Mouse (Mus musculus) heart, embryonic 11.5 days (tissue): ENCODE data around the gene Fam168a. TPM values are rescaled to one million over a fixed set of nuclear protein-coding genes. Genes with fewer than 3 reads are reported as not detected.

Experiments
- ATAC-seq: fragments of 200-750 bp; cut with Nextera tagmentation; replicated peaks from 2 replicates; pipeline ENCODE4 v1.8.0; 2017; ENCODE audit warnings: moderate library complexity; ENCODE audit not compliant: insufficient number of reproducible peaks, low FRiP score, low TSS enrichment
- H3K27ac ChIP-seq: fragments of 300-500 bp; sonication (generic); 2 replicates; pipeline ENCODE4 v1.5.1; 2014; ENCODE audit warnings: mild to moderate bottlenecking, low read depth, low read length
- H3K27me3 ChIP-seq: fragments of 300-500 bp; sonication (generic); 2 replicates; pipeline ENCODE4 v1.6.1; 2014; ENCODE audit warnings: mild to moderate bottlenecking, low read length, mixed read lengths; ENCODE audit not compliant: control insufficient read depth, insufficient read depth
- H3K36me3 ChIP-seq: fragments of 300-500 bp; sonication (generic); 2 replicates; pipeline ENCODE4 v1.6.1; 2014; ENCODE audit warnings: mild to moderate bottlenecking, low read length, moderate library complexity, mixed read lengths; ENCODE audit not compliant: control insufficient read depth, insufficient read depth
- H3K4me1 ChIP-seq: fragments of 300-500 bp; sonication (generic); 2 replicates; pipeline ENCODE4 v1.6.1; 2014; ENCODE audit warnings: low read length; ENCODE audit not compliant: control insufficient read depth, insufficient read depth
- H3K4me2 ChIP-seq: fragments of 300-500 bp; sonication (generic); 2 replicates; pipeline ENCODE4 v1.6.1; 2014; ENCODE audit warnings: mild to moderate bottlenecking, moderate library complexity
- H3K4me3 ChIP-seq: fragments of 300-500 bp; sonication (generic); 2 replicates; pipeline ENCODE4 v1.5.1; 2014; ENCODE audit warnings: low read depth, low read length
- H3K9ac ChIP-seq: fragments of 300-500 bp; sonication (generic); 2 replicates; pipeline ENCODE4 v1.6.1; 2014; ENCODE audit warnings: mild to moderate bottlenecking, low read depth, low read length, moderate library complexity
- H3K9me3 ChIP-seq: fragments of 300-500 bp; sonication (generic); replicated peaks from 2 replicates; pipeline ENCODE4 v1.6.1; 2016; ENCODE audit warnings: low read length; ENCODE audit not compliant: control insufficient read depth
- WGBS: fragments of 180-500 bp; shearing (Covaris S2); extraction: QIAGEN DNeasy Blood & Tissue Kit; methylation state at CpG from one replicate; pipeline ENCODE4 v1.1.7; 2014; ENCODE audit not compliant: insufficient replicate concordance; 5-methylcytosine and 5-hydroxymethylcytosine counted together
- polyA plus RNA-seq: library from polyadenylated mRNA; unstranded; fragments of >200 nt; fragmentation: Nextera tagmentation; extraction: Ambion mirVana; gene quantifications from 2 replicates; pipeline ENCODE4 v1.2.1, GENCODE M21; 2014

Fam168a gene
- polyA plus RNA-seq, 1 experiment from 2014 or later, result 34.9 TPM

- H3K9me3 ChIP-seq, result no peaks in the 10 kb centered on the region
These were observed 21.1 kb upstream of the Fam168a start for GRCm38 (mm10) chr7:100685061-100686030.

GRCm38 (mm10) chr7:100688471-100688870 is 18.0 kb upstream of the Fam168a start:
- Histone ChIP-seq H3K4me2 (no peak overlapping the region), H3K27me3 (no peaks in the 10 kb centered on the region), H3K27ac (no peak overlapping the region), H3K9me3 (no peaks in the 10 kb centered on the region), H3K36me3 (no peaks in the 10 kb centered on the region), H3K4me3 (no peak overlapping the region), H3K9ac (no peak overlapping the region), H3K4me1 (no peaks in the 10 kb centered on the region)
- ATAC-seq, result no peak
- WGBS, result 77% methylated on average over 7 of the region's 7 CpGs

More at GRCm38 (mm10) chr7:100685061-100686030, 21.1 kb upstream of the Fam168a start:
- no peak overlapping the region for H3K4me2 ChIP-seq
- H3K36me3 ChIP-seq, result no peaks in the 10 kb centered on the region
- H3K4me3 ChIP-seq, result no peak overlapping the region
- no peak overlapping the region for H3K27ac ChIP-seq
- H3K27me3 ChIP-seq, result no peaks in the 10 kb centered on the region
- no peaks in the 10 kb centered on the region for H3K4me1 ChIP-seq
- WGBS, result 34% methylated on average over 13 of the region's 13 CpGs
- no peak overlapping the region for H3K9ac ChIP-seq
- peak; percentile 35; the same call in 1 of the 2 replicates for ATAC-seq

GRCm38 (mm10) chr7:100693199-100693598 is 13.2 kb upstream of the Fam168a start:
- Histone ChIP-seq H3K4me2 (no peak overlapping the region), H3K9me3 (no peaks in the 10 kb centered on the region; the same call in 1 of the 2 replicates), H3K27me3 (no peaks in the 10 kb centered on the region), H3K4me3 (no peak overlapping the region), H3K27ac (no peak overlapping the region), H3K4me1 (no peaks in the 10 kb centered on the region), H3K9ac (no peak overlapping the region), H3K36me3 (no peaks in the 10 kb centered on the region)
- WGBS, result 61% methylated on average over 8 of the region's 8 CpGs
- no peak for ATAC-seq

GRCm38 (mm10) chr7:100699771-100700770 is 6.4 kb upstream of the Fam168a start:
- Histone ChIP-seq H3K9ac (no peak overlapping the region), H3K9me3 (no peaks in the 10 kb centered on the region; the same call in 1 of the 2 replicates), H3K36me3 (no peaks in the 10 kb centered on the region), H3K27ac (no peak overlapping the region), H3K4me3 (no peak overlapping the region), H3K27me3 (no peaks in the 10 kb centered on the region), H3K4me1 (no peaks in the 10 kb centered on the region), H3K4me2 (no peak overlapping the region)
- WGBS, result 61% methylated on average over 8 of the region's 8 CpGs
- no peak for ATAC-seq

- WGBS, result under 1% methylated on average over 21 of the region's 23 CpGs
- peak; percentile 53 for ATAC-seq
- Histone ChIP-seq H3K9ac (peak overlapping the region; percentile 91), H3K27ac (peak overlapping the region; percentile 98), H3K9me3 (no peaks in the 10 kb centered on the region), H3K27me3 (no peaks in the 10 kb centered on the region), H3K4me2 (peak overlapping the region; percentile 86), H3K4me3 (peak overlapping the region; percentile 68), H3K36me3 (no peaks in the 10 kb centered on the region), H3K4me1 (peaks cover 13% of the 10 kb centered on the region)
These were observed 547 bp downstream of the Fam168a start for GRCm38 (mm10) chr7:100706883-100707480.

- Histone ChIP-seq H3K27ac (no peak overlapping the region), H3K27me3 (no peaks in the 10 kb centered on the region), H3K4me3 (no peak overlapping the region), H3K36me3 (no peaks in the 10 kb centered on the region), H3K4me2 (no peak overlapping the region), H3K9me3 (no peaks in the 10 kb centered on the region), H3K4me1 (peaks cover 12% of the 10 kb centered on the region), H3K9ac (no peak overlapping the region)
- no peak for ATAC-seq
- 89% methylated on average over 5 of the region's 5 CpGs for WGBS
These were observed 12.3 kb downstream of the Fam168a start for GRCm38 (mm10) chr7:100718741-100719140.

- Histone ChIP-seq H3K9ac (no peak overlapping the region), H3K9me3 (no peaks in the 10 kb centered on the region), H3K36me3 (no peaks in the 10 kb centered on the region), H3K27ac (no peak overlapping the region; the same call in 1 of the 2 replicates), H3K4me1 (peaks cover 12% of the 10 kb centered on the region), H3K27me3 (no peaks in the 10 kb centered on the region), H3K4me2 (no peak overlapping the region), H3K4me3 (no peak overlapping the region)
- ATAC-seq, result no peak
- WGBS, result 57% methylated on average over 6 of the region's 6 CpGs
These were observed 15.8 kb downstream of the Fam168a start for GRCm38 (mm10) chr7:100722268-100722667.
